Mouse (Mus musculus) spleen, adult 10 weeks (tissue): ENCODE measurements around the gene Cog6. TPM values are rescaled to one million over a fixed set of nuclear protein-coding genes. Genes with fewer than 3 reads are reported as not detected.

Experiments used
- polyA plus RNA-seq: library from polyadenylated mRNA; stranded (reverse); fragments of 350-450 nt; fragmentation: Illumina TruSeq; extraction: RNeasy Lipid Tissue Mini Kit (QIAGEN cat#74804); gene quantifications from one replicate; pipeline ENCODE4 v1.2.3, GENCODE M21; 2015; ENCODE audit warnings: low replicate concordance; ENCODE audit not compliant: insufficient read depth

Gene Cog6
- 31.3 TPM for polyA plus RNA-seq

GRCm38 (mm10) chr3:53016436-53017340 is at the start of gene Cog6:
Gene Cog6 (minus strand): TSS chr3:53017237.

GRCm38 (mm10) chr3:53041411-53042239 is 24.6 kb upstream of the Cog6 start, which contains the start of gene Lhfp:
Gene Lhfp (plus strand): TSS chr3:53041528.

Other genes with a start within 250 kb of the Cog6 start
- 133 TPM for gene Lhfp, start 24.3 kb upstream of the Cog6 start, polyA plus RNA-seq